Mouse (Mus musculus): Measurements from ENCODE around the gene Has3. TPM values are rescaled to one million over a fixed set of nuclear protein-coding genes. Genes with fewer than 3 reads are reported as not detected.
"Not testable (repeated sequence)": the region's sequence is repeated elsewhere in the genome, so short reads cannot be mapped to it uniquely, and the experiment has no call there.

Has3 gene
- polyA plus RNA-seq, 1 experiment from 2014 or later, result 1.8 TPM

GRCm38 (mm10) chr8:106872454-106873034 lies 2.5 kb downstream of the Has3 start:
- no peak overlapping the region for H3K27ac ChIP-seq (ENCODE audit: low read depth, low read length)
- 14% methylated on average over 8 of the region's 8 CpGs for WGBS
- peaks cover 14% of the 10 kb centered on the region for H3K4me1 ChIP-seq (ENCODE audit: control insufficient read depth, insufficient read depth, low read length)
- H3K27me3 ChIP-seq (replicated peaks; ENCODE audit: control insufficient read depth, insufficient read depth, low read length), result peaks cover 19% of the 10 kb centered on the region
- H3K4me3 ChIP-seq (ENCODE audit: low read depth, low read length), result peak overlapping the region; percentile 55
- H3K9ac ChIP-seq (ENCODE audit: low read length), result peak overlapping the region; percentile 72
- peak overlapping the region; percentile 97 for H3K4me2 ChIP-seq (ENCODE audit: low read length)
- ATAC-seq, result no peak
- DNase-seq (ENCODE audit: low spot score), result no peak
- peaks cover 29% of the 10 kb centered on the region for H3K36me3 ChIP-seq (ENCODE audit: control insufficient read depth, insufficient read depth, low read length)
- no peaks in the 10 kb centered on the region for H3K9me3 ChIP-seq (replicated peaks; ENCODE audit: control insufficient read depth, low read length)

DNA sequence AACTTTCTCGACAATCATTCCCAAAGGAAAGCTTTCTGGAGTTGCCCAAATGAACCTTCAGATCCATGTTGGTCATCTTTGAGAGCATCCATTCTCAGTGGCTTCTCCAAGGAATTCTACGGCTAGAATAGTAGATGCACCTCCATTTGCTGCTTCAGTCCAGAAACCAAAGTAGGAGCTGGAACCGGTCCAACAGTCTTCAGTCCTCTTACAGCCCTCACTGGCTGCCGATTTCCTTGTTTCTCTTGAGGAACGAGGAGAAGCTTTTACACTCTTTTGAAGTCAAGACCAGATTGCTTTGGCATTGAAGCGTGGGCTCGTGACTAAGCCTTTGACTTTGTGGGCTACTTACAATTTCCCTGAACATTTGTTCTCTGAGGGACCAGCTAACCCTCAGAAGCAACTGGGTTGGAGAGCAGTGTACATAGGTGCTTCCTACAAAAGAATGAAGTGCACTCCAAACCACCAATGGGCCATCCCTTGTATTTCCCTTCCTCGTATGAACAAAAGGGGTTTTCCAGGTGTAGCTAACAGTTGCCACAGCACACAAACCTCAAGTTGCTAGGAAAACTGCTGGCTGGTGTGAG lies 10.2 kb downstream of the Has3 start:
- Histone ChIP-seq H3K27me3 (replicated peaks; ENCODE audit: control insufficient read depth, insufficient read depth, low read length) (no peaks in the 10 kb centered on the region), H3K27ac (ENCODE audit: low read depth, low read length) (no peak overlapping the region), H3K9ac (ENCODE audit: low read length) (no peak overlapping the region), H3K4me2 (ENCODE audit: low read length) (no peak overlapping the region), H3K9me3 (replicated peaks; ENCODE audit: control insufficient read depth, low read length) (no peaks in the 10 kb centered on the region), H3K36me3 (ENCODE audit: control insufficient read depth, insufficient read depth, low read length) (peaks cover 93% of the 10 kb centered on the region), H3K4me3 (ENCODE audit: low read depth, low read length) (no peak overlapping the region), H3K4me1 (ENCODE audit: control insufficient read depth, insufficient read depth, low read length) (no peaks in the 10 kb centered on the region)
- DNase-seq (ENCODE audit: low spot score), result no peak
- WGBS, result 91% methylated on average over 8 of the region's 8 CpGs
- ATAC-seq, result no peak

DNA sequence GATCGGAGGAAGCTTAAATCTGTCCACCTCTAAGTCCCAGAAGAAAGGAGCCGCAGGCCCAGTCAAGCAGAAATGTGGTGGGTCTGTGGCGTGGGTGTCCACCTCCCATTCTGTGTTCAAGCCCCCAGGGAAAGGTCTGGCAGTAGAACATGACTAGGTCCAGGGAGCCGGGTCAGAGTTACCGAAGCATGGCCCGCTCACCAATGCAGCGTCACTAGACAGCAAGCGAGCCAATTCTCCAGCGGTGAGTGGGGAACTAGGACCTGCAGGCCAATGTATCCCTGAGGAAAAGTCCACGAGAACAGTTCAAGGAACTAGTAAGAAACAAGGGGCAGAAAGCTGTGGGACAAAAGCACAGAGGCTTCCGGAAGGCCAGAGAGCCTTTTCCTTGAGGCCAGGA lies 14.1 kb downstream of the Has3 start:
- not testable (repeated sequence) for H3K27ac ChIP-seq (ENCODE audit: low read depth, low read length); ATAC-seq; H3K27me3 ChIP-seq (replicated peaks; ENCODE audit: control insufficient read depth, insufficient read depth, low read length); H3K9ac ChIP-seq (ENCODE audit: low read length); DNase-seq (ENCODE audit: low spot score); H3K4me2 ChIP-seq (ENCODE audit: low read length); H3K9me3 ChIP-seq (replicated peaks; ENCODE audit: control insufficient read depth, low read length); H3K4me1 ChIP-seq (ENCODE audit: control insufficient read depth, insufficient read depth, low read length); H3K4me3 ChIP-seq (ENCODE audit: low read depth, low read length)
- H3K36me3 ChIP-seq (ENCODE audit: control insufficient read depth, insufficient read depth, low read length), result peaks cover 75% of the 10 kb centered on the region
- WGBS, result 94% methylated on average over 10 of the region's 11 CpGs

DNA sequence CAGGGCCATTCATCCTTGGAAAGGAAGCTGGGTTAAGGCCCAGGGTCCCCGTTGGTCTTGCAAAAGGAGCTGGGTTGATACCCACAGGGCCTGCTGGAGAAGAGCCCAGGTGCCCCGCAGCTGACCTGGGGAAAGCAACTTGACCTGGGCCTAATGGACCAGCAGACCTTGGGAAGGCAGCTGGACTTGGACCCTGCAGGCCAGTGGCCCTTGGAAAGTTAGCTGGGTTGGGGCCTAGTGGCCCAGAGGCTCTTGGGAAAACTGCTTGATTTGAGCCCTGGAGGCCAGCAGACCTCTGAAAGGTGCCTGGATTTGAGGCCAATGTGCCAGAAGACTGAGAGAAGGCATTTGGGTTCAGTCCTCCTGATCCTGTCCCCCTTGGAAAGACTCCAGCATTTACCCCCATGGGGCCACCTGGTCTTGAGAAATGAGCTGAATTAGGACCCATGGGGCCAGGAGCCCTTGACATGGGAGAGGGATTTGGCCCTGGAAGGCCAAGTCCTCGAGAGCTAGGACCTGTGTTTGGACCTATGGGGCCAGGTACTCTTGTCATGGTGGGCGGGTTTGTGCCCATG lies 14.9 kb downstream of the Has3 start:
- peaks cover 66% of the 10 kb centered on the region for H3K36me3 ChIP-seq (ENCODE audit: control insufficient read depth, insufficient read depth, low read length)
- not testable (repeated sequence) for H3K27me3 ChIP-seq (replicated peaks; ENCODE audit: control insufficient read depth, insufficient read depth, low read length); H3K4me2 ChIP-seq (ENCODE audit: low read length); H3K4me1 ChIP-seq (ENCODE audit: control insufficient read depth, insufficient read depth, low read length); H3K27ac ChIP-seq (ENCODE audit: low read depth, low read length); H3K9me3 ChIP-seq (replicated peaks; ENCODE audit: control insufficient read depth, low read length); DNase-seq (ENCODE audit: low spot score); H3K9ac ChIP-seq (ENCODE audit: low read length); ATAC-seq; H3K4me3 ChIP-seq (ENCODE audit: low read depth, low read length)
- WGBS, result 92% methylated on average over 4 of the region's 4 CpGs

DNA sequence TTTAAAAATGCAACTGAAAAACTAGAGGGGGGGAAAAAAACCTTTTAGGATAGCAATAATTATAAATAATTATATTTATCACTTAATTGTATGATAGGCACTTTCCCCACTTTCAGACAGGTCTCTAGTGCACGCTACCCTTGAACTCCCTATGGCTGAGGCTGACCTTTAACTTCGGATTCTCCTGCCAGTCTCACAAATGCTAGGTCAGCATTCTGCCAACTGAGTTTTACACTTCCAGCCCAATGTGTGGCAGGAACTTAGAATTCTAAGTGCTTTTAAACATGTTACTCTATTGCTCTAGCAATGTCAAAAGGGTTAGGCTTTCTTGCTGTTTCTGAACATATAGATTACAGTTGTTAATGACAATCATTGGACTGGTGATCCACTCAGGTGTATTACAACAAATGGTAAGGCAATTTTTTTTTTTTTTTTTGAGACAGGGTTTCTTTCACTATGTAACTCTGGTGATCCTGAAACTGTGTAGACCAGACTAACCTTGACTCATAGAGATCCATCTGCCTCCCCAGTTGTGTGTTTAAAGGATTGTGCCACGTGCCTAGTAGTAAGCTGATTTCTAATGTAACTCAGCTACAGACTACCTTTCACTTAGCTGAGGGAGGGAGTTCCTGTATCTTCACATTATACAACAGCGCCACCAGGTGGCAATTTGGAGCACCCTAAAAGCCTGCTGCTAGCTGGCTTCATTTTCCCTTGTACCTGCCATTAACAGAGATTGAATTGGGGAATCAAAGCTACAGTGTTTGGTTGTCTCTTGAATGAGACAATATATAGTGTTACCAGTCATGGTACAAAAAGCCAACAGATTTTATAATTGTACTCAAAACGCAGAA lies 17.5 kb downstream of the Has3 start:
- no peak overlapping the region for H3K4me3 ChIP-seq (ENCODE audit: low read depth, low read length)
- H3K9ac ChIP-seq (ENCODE audit: low read length), result no peak overlapping the region
- peaks cover 7% of the 10 kb centered on the region; the same call in 1 of the 2 replicates for H3K4me1 ChIP-seq (ENCODE audit: control insufficient read depth, insufficient read depth, low read length)
- WGBS, result 50% methylated on average over 5 of the region's 5 CpGs
- no peak overlapping the region for H3K4me2 ChIP-seq (ENCODE audit: low read length)
- peaks cover 42% of the 10 kb centered on the region for H3K36me3 ChIP-seq (ENCODE audit: control insufficient read depth, insufficient read depth, low read length)
- no peaks in the 10 kb centered on the region for H3K9me3 ChIP-seq (replicated peaks; ENCODE audit: control insufficient read depth, low read length)
- DNase-seq (ENCODE audit: low spot score) (peak; percentile 92), ATAC-seq (peak; percentile 75)
- no peaks in the 10 kb centered on the region for H3K27me3 ChIP-seq (replicated peaks; ENCODE audit: control insufficient read depth, insufficient read depth, low read length)
- no peak overlapping the region for H3K27ac ChIP-seq (ENCODE audit: low read depth, low read length)

GRCm38 (mm10) chr8:106888803-106889202 lies 18.8 kb downstream of the Has3 start:
- DNase-seq (ENCODE audit: low spot score), result no peak
- H3K9ac ChIP-seq (ENCODE audit: low read length), result no peak overlapping the region
- H3K4me3 ChIP-seq (ENCODE audit: low read depth, low read length), result no peak overlapping the region
- no peak for ATAC-seq
- H3K27me3 ChIP-seq (replicated peaks; ENCODE audit: control insufficient read depth, insufficient read depth, low read length), result no peaks in the 10 kb centered on the region
- 91% methylated on average over 3 of the region's 3 CpGs for WGBS
- H3K4me1 ChIP-seq (ENCODE audit: control insufficient read depth, insufficient read depth, low read length), result peaks cover 7% of the 10 kb centered on the region; the same call in 1 of the 2 replicates
- H3K9me3 ChIP-seq (replicated peaks; ENCODE audit: control insufficient read depth, low read length), result no peaks in the 10 kb centered on the region
- H3K27ac ChIP-seq (ENCODE audit: low read depth, low read length), result no peak overlapping the region
- no peak overlapping the region for H3K4me2 ChIP-seq (ENCODE audit: low read length)
- H3K36me3 ChIP-seq (ENCODE audit: control insufficient read depth, insufficient read depth, low read length), result peaks cover 30% of the 10 kb centered on the region

- Histone ChIP-seq H3K4me2 (ENCODE audit: low read length) (peak overlapping the region; percentile 74), H3K9me3 (replicated peaks; ENCODE audit: control insufficient read depth, low read length) (no peaks in the 10 kb centered on the region), H3K36me3 (ENCODE audit: control insufficient read depth, insufficient read depth, low read length) (peaks cover 15% of the 10 kb centered on the region), H3K27me3 (replicated peaks; ENCODE audit: control insufficient read depth, insufficient read depth, low read length) (no peaks in the 10 kb centered on the region), H3K4me3 (ENCODE audit: low read depth, low read length) (peak overlapping the region; percentile 92), H3K27ac (ENCODE audit: low read depth, low read length) (peak overlapping the region; percentile 95), H3K4me1 (ENCODE audit: control insufficient read depth, insufficient read depth, low read length) (peaks cover 12% of the 10 kb centered on the region; the same call in 1 of the 2 replicates), H3K9ac (ENCODE audit: low read length) (peak overlapping the region; percentile 96)
- WGBS, result under 1% methylated on average over 15 of the region's 15 CpGs
- no peak for ATAC-seq
- DNase-seq (ENCODE audit: low spot score), result peak; percentile 56
These were observed 22.3 kb downstream of the Has3 start for GRCm38 (mm10) chr8:106892210-106892805.

GRCm38 (mm10) chr8:106892806-106893451 lies 22.9 kb downstream of the Has3 start:
- Histone ChIP-seq H3K36me3 (ENCODE audit: control insufficient read depth, insufficient read depth, low read length) (peaks cover 20% of the 10 kb centered on the region), H3K27ac (ENCODE audit: low read depth, low read length) (peak overlapping the region; percentile 95), H3K9ac (ENCODE audit: low read length) (peak overlapping the region; percentile 96), H3K27me3 (replicated peaks; ENCODE audit: control insufficient read depth, insufficient read depth, low read length) (no peaks in the 10 kb centered on the region), H3K4me3 (ENCODE audit: low read depth, low read length) (peak overlapping the region; percentile 92), H3K9me3 (replicated peaks; ENCODE audit: control insufficient read depth, low read length) (no peaks in the 10 kb centered on the region), H3K4me1 (ENCODE audit: control insufficient read depth, insufficient read depth, low read length) (peaks cover 12% of the 10 kb centered on the region; the same call in 1 of the 2 replicates), H3K4me2 (ENCODE audit: low read length) (peak overlapping the region; percentile 74)
- WGBS, result 1% methylated on average over 48 of the region's 57 CpGs
- ATAC-seq (peak; percentile 87), DNase-seq (ENCODE audit: low spot score) (peak; percentile 51)
